Mouse (Mus musculus): ENCODE results near the gene Pdia4. TPM values are rescaled to one million over a fixed set of nuclear protein-coding genes. Genes with fewer than 3 reads are reported as not detected.
A peak's percentile ranks its signal among the peaks of the same experiment; 100 is the strongest.

Gene Pdia4
- polyA plus RNA-seq, 1 experiment from 2014 or later: 136 TPM

DNA sequence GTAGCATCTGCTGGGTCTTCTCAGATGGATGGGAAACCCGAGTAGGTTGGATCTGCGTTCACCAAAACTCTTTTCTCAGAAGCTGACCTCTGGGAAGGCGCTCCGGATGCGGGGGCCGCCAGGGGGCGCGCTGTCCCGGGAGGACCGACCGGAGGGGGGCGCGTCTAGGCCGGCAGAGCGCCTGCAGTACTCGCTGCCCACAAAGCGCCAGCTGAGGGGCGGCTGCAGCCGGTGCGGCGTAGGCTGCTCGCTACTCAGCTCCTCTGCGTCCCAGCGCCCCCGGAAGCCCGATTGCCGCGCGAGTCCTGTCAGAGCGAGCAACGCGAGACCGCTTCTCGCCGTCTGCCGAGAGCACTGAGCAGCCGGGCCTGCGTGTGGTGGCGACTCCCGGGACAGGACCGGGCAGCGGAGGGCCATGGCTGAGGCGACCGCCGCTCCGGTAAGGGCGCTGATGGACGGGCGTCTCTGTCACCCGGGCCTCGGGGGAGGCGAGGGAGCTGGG lies 22.3 kb upstream of the Pdia4 start, which contains the start of gene Zfp398:
Zfp398 (plus strand) TSS at position 180 of the 502 bp plus-strand sequence.
- peak within 1 kb of the TSS; percentile 90 for H3K4me3 ChIP-seq (ENCODE audit: low read depth, low read length)
- peaks cover 4% of the 10 kb centered on the region; the same call in 1 of the 2 replicates for H3K36me3 ChIP-seq (ENCODE audit: control insufficient read depth, insufficient read depth, low read length)
- H3K27me3 ChIP-seq (replicated peaks; ENCODE audit: control insufficient read depth, insufficient read depth, low read length): no peaks in the 10 kb centered on the region
- peak within 1 kb of the TSS; percentile 75 for H3K4me2 ChIP-seq (ENCODE audit: low read length)
- H3K27ac ChIP-seq (ENCODE audit: low read depth, low read length): peak within 1 kb of the TSS; percentile 96
- ATAC-seq (peak; percentile 97), DNase-seq (ENCODE audit: low spot score) (peak; percentile 96)
- WGBS: under 1% methylated on average over 49 of the region's 52 CpGs
- H3K4me1 ChIP-seq (ENCODE audit: control insufficient read depth, insufficient read depth, low read length): 0 out of 2 replicates have a peak, but pooled peaks cover 2% of the 10 kb centered on the region
- H3K9me3 ChIP-seq (replicated peaks; ENCODE audit: control insufficient read depth, low read length): no peaks in the 10 kb centered on the region
- peak within 1 kb of the TSS; percentile 95 for H3K9ac ChIP-seq (ENCODE audit: low read length)

DNA sequence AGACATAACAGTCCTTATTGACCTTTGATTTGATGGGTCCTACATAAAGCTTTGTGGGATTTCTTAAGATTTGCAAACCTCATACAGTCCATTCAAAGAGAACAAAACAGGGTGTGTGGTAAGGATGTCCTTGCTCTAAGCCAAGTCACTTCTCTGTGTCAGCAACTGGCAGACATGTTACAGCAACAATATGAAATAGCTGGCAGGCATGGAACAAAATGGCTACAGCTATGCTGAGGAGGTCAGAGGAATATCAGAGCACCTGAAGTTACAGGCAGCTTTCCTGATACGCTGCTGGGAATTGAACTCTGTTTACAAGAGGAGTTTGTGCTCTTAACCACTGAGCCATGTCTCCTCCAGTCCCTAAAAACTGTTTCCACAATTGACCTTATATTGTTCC lies 19.0 kb upstream of the Pdia4 start:
- 85% methylated on average over 1 of the region's 1 CpGs for WGBS
- Histone ChIP-seq H3K4me1 (ENCODE audit: control insufficient read depth, insufficient read depth, low read length) (peaks cover 9% of the 10 kb centered on the region), H3K9me3 (replicated peaks; ENCODE audit: control insufficient read depth, low read length) (no peaks in the 10 kb centered on the region), H3K9ac (ENCODE audit: low read length) (no peak overlapping the region), H3K4me3 (ENCODE audit: low read depth, low read length) (no peak overlapping the region), H3K27me3 (replicated peaks; ENCODE audit: control insufficient read depth, insufficient read depth, low read length) (no peaks in the 10 kb centered on the region), H3K4me2 (ENCODE audit: low read length) (no peak overlapping the region), H3K27ac (ENCODE audit: low read depth, low read length) (no peak overlapping the region), H3K36me3 (ENCODE audit: control insufficient read depth, insufficient read depth, low read length) (no peaks in the 10 kb centered on the region)
- DNase-seq (ENCODE audit: low spot score): no peak
- no peak for ATAC-seq

DNA sequence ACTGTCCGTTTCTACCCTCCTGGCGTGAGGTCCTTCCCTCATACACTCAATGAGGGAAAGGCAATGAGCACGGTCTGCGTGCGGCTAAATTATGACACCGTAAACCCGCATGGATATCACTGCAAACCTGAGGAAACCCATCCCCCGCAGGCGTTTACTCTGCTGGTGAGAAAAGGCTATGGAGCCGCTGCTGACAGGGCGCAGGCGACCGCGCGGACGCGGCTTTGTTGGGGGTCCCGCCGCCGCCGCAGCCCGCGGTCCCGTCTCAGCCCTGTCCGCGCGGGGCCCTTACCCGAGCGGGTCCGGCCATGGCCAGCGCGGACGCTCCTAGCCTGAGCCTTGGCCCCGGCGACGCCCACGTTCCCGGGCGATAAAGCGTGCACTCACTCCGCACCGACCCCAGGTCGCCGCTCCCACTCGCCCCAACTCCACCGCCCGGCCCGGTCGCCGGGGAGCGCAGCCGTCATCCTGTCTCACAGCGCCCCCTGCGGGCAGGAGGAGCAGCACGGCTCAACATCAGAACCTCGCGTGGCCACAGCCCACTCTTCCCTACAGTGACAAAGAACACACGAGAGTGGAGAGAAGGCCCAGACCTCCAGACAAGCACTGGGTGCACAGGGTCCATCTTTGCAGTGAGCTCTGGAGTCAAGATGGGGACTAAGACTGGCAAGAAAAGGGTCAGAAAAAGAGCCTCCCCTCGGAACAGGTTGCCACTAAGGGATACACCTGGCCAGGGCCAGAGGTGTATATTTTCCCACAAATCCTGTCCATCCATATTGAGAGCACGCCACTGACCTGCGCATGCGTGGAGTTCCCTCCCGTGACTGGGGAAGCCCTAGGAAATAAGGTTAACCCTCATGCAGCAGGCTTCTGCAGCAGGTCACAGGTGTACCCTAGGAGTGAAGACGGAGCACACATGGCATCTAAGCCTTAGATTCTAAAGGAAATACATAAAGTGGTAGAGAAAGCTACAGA lies 17.2 kb upstream of the Pdia4 start, which contains the start of gene Zfp786:
Zfp786 (minus strand) TSS at position 764 of the 975 bp plus-strand sequence.
- ATAC-seq (peak; percentile 93), DNase-seq (ENCODE audit: low spot score) (peak; percentile 94)
- peaks cover 7% of the 10 kb centered on the region for H3K4me1 ChIP-seq (ENCODE audit: control insufficient read depth, insufficient read depth, low read length)
- H3K27me3 ChIP-seq (replicated peaks; ENCODE audit: control insufficient read depth, insufficient read depth, low read length): no peaks in the 10 kb centered on the region
- peak within 1 kb of the TSS; percentile 90 for H3K27ac ChIP-seq (ENCODE audit: low read depth, low read length)
- H3K4me2 ChIP-seq (ENCODE audit: low read length): peak within 1 kb of the TSS; percentile 47
- 2% methylated on average over 57 of the region's 64 CpGs for WGBS
- H3K36me3 ChIP-seq (ENCODE audit: control insufficient read depth, insufficient read depth, low read length): peaks cover 8% of the 10 kb centered on the region
- peak within 1 kb of the TSS; percentile 78 for H3K4me3 ChIP-seq (ENCODE audit: low read depth, low read length)
- no peaks in the 10 kb centered on the region for H3K9me3 ChIP-seq (replicated peaks; ENCODE audit: control insufficient read depth, low read length)
- peak within 1 kb of the TSS; percentile 90 for H3K9ac ChIP-seq (ENCODE audit: low read length)

- DNase-seq (ENCODE audit: low spot score): peak; percentile 67
- Histone ChIP-seq H3K36me3 (ENCODE audit: control insufficient read depth, insufficient read depth, low read length) (peaks cover 22% of the 10 kb centered on the region), H3K9ac (ENCODE audit: low read length) (no peak overlapping the region; the same call in 1 of the 2 replicates), H3K4me3 (ENCODE audit: low read depth, low read length) (peak overlapping the region; percentile 78), H3K4me1 (ENCODE audit: control insufficient read depth, insufficient read depth, low read length) (peaks cover 7% of the 10 kb centered on the region), H3K9me3 (replicated peaks; ENCODE audit: control insufficient read depth, low read length) (no peaks in the 10 kb centered on the region), H3K27me3 (replicated peaks; ENCODE audit: control insufficient read depth, insufficient read depth, low read length) (no peaks in the 10 kb centered on the region), H3K4me2 (ENCODE audit: low read length) (peak overlapping the region; percentile 47), H3K27ac (ENCODE audit: low read depth, low read length) (no peak overlapping the region)
- ATAC-seq: no peak
- WGBS: 11% methylated on average over 1 of the region's 1 CpGs
Measured at GRCm38 (mm10) chr6:47828950-47829349, 15.7 kb upstream of the Pdia4 start.

- H3K27ac ChIP-seq (ENCODE audit: low read depth, low read length): no peak overlapping the region
- H3K9ac ChIP-seq (ENCODE audit: low read length): no peak overlapping the region
- DNase-seq (ENCODE audit: low spot score): no peak
- H3K4me2 ChIP-seq (ENCODE audit: low read length): no peak overlapping the region
- H3K9me3 ChIP-seq (replicated peaks; ENCODE audit: control insufficient read depth, low read length): no peaks in the 10 kb centered on the region
- H3K36me3 ChIP-seq (ENCODE audit: control insufficient read depth, insufficient read depth, low read length): peaks cover 37% of the 10 kb centered on the region
- WGBS: 95% methylated on average over 4 of the region's 4 CpGs
- no peak overlapping the region for H3K4me3 ChIP-seq (ENCODE audit: low read depth, low read length)
- H3K4me1 ChIP-seq (ENCODE audit: control insufficient read depth, insufficient read depth, low read length): peaks cover 7% of the 10 kb centered on the region
- no peaks in the 10 kb centered on the region for H3K27me3 ChIP-seq (replicated peaks; ENCODE audit: control insufficient read depth, insufficient read depth, low read length)
- ATAC-seq: no peak
Measured at GRCm38 (mm10) chr6:47827462-47827861, 14.2 kb upstream of the Pdia4 start.

- 61% methylated on average over 2 of the region's 2 CpGs for WGBS
- DNase-seq (ENCODE audit: low spot score) (no peak), ATAC-seq (no peak)
- peaks cover 69% of the 10 kb centered on the region for H3K36me3 ChIP-seq (ENCODE audit: control insufficient read depth, insufficient read depth, low read length)
- H3K27ac ChIP-seq (ENCODE audit: low read depth, low read length): no peak overlapping the region
- no peak overlapping the region for H3K4me3 ChIP-seq (ENCODE audit: low read depth, low read length)
- no peak overlapping the region for H3K4me2 ChIP-seq (ENCODE audit: low read length)
- no peaks in the 10 kb centered on the region for H3K27me3 ChIP-seq (replicated peaks; ENCODE audit: control insufficient read depth, insufficient read depth, low read length)
- peaks cover 5% of the 10 kb centered on the region for H3K4me1 ChIP-seq (ENCODE audit: control insufficient read depth, insufficient read depth, low read length)
- no peak overlapping the region for H3K9ac ChIP-seq (ENCODE audit: low read length)
- no peaks in the 10 kb centered on the region for H3K9me3 ChIP-seq (replicated peaks; ENCODE audit: control insufficient read depth, low read length)
Measured at GRCm38 (mm10) chr6:47824241-47824640, 11.0 kb upstream of the Pdia4 start.

- 92% methylated on average over 6 of the region's 6 CpGs for WGBS
- no peak overlapping the region for H3K4me2 ChIP-seq (ENCODE audit: low read length)
- no peak overlapping the region for H3K27ac ChIP-seq (ENCODE audit: low read depth, low read length)
- no peak overlapping the region for H3K4me3 ChIP-seq (ENCODE audit: low read depth, low read length)
- H3K27me3 ChIP-seq (replicated peaks; ENCODE audit: control insufficient read depth, insufficient read depth, low read length): no peaks in the 10 kb centered on the region
- peaks cover 78% of the 10 kb centered on the region for H3K36me3 ChIP-seq (ENCODE audit: control insufficient read depth, insufficient read depth, low read length)
- ATAC-seq (no peak), DNase-seq (ENCODE audit: low spot score) (no peak)
- no peaks in the 10 kb centered on the region for H3K4me1 ChIP-seq (ENCODE audit: control insufficient read depth, insufficient read depth, low read length)
- H3K9ac ChIP-seq (ENCODE audit: low read length): no peak overlapping the region
- H3K9me3 ChIP-seq (replicated peaks; ENCODE audit: control insufficient read depth, low read length): no peaks in the 10 kb centered on the region
Measured at GRCm38 (mm10) chr6:47821776-47822175, 8.5 kb upstream of the Pdia4 start.

DNA sequence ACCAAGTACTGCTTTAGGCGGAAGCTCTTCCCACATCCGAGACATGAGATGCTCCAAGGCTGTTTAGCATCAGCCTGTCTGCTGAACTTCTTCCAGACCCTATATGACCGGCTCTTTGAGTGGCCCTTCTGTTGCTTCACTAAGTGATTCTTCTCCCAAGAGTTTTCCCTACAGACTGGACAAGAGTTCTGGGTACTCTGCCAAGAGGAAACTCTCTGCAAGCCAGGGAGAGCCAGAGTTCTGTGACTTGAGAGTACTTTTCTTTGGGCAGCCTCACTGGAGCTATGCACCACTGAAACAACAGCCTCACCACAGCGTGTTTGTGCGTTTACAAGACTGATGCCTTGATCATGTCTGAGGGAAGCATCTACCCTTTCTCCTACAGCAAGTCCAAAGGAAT lies 8.0 kb upstream of the Pdia4 start:
- 93% methylated on average over 5 of the region's 5 CpGs for WGBS
- H3K36me3 ChIP-seq (ENCODE audit: control insufficient read depth, insufficient read depth, low read length): peaks cover 78% of the 10 kb centered on the region

More for the DNA sequence above, 8.0 kb upstream of the Pdia4 start:
- Histone ChIP-seq H3K9me3 (replicated peaks; ENCODE audit: control insufficient read depth, low read length) (no peaks in the 10 kb centered on the region), H3K4me2 (ENCODE audit: low read length) (no peak overlapping the region), H3K27me3 (replicated peaks; ENCODE audit: control insufficient read depth, insufficient read depth, low read length) (no peaks in the 10 kb centered on the region), H3K4me1 (ENCODE audit: control insufficient read depth, insufficient read depth, low read length) (no peaks in the 10 kb centered on the region), H3K27ac (ENCODE audit: low read depth, low read length) (no peak overlapping the region), H3K4me3 (ENCODE audit: low read depth, low read length) (no peak overlapping the region), H3K9ac (ENCODE audit: low read length) (no peak overlapping the region)
- DNase-seq (ENCODE audit: low spot score): no peak
- ATAC-seq: no peak

Data from forebrain, embryonic 14.5 days (tissue).